Mouse (Mus musculus) kidney, postnatal 10 days (tissue): ENCODE data around the gene Tex36.

ENCODE experiments used
- DNase-seq: peaks from one replicate; pipeline ENCODE4 v3.0.0; 2021; ENCODE audit warnings: mixed read lengths

The Tex36 gene

GRCm38 (mm10) chr7:133583216-133583615, 18.7 kb downstream of the Tex36 start:
- DNase-seq: no peak

- no peak for DNase-seq
Measured at GRCm38 (mm10) chr7:133580296-133580640, 21.7 kb downstream of the Tex36 start.

- DNase-seq: no peak
Measured at GRCm38 (mm10) chr7:133579491-133580295, 22.3 kb downstream of the Tex36 start.

GRCm38 (mm10) chr7:133576825-133577224, 25.1 kb downstream of the Tex36 start:
- peak; percentile 21 for DNase-seq

GRCm38 (mm10) chr7:133576281-133576680, 25.7 kb downstream of the Tex36 start:
- no peak for DNase-seq

- DNase-seq: peak; percentile 14
Measured at GRCm38 (mm10) chr7:133571927-133572326, 30.0 kb downstream of the Tex36 start.

GRCm38 (mm10) chr7:133569194-133569880, 32.6 kb downstream of the Tex36 start:
- DNase-seq: peak; percentile 56

GRCm38 (mm10) chr7:133564600-133564999, 37.4 kb downstream of the Tex36 start:
- no peak for DNase-seq

DNA sequence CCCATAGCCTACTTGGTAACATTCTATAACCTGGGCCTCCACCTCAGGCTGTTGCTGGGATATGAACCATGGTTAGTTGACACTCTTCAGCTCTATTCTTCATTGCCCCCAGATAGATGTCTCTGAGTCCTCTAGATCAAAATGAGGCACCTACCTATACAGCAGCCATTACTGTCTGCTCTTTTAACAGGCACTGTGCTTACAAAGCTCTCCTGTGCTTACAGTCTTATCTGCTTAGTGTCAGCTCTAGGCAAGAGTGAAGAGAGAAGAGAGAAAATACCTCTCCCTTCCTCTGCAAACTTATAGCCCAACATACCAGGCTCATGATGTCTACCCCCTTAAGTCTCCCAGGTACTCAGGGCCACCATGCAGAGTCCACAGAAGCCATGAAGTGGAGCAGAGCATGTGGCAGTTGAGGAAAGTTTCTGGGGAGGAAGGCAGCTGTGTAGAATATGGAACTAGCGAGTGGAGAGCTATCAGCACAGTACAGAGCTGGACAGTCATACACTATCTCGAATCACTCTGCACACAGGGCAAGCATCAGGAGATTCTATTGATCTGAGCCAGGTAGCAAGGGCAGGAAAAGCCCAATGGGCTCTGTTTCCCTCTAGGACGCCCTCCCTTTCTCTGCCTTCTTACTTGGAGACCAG, 38.7 kb downstream of the Tex36 start:
- DNase-seq: no peak

- DNase-seq: peak; percentile 57
Measured at GRCm38 (mm10) chr7:133555786-133556492, 46.0 kb downstream of the Tex36 start.

DNA sequence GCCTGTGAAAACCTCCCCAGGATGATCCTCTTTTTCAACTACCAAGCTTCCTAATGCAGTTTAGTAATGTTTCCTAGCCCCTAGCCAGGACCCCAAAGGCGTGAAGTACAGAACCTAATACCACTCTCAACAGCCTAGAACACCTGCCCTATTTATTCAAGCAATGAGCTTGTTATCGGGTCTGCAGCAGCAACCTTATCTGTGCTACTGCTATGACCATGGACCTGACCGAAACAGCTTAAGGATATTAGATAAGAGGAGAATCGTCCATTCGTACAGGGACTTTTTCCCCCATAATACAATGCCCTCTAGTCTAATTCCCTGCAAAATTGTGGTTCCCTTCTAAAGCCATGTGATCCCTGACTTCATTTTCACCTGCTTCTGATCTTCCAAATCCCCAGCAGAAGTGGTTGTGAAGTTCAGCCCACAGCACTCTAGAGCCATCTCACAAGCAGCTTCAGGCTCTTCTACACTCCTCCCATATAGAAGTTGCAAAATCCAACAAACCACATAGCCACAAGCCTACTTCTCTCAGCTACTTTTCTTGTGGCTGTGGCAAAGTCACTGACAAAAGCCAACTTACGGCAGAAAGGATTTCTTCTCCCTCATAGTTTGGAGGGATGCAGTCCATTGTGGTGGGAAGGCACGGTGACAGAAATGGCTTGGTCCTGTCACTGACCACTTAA, 49.5 kb downstream of the Tex36 start:
- DNase-seq: no peak

DNA sequence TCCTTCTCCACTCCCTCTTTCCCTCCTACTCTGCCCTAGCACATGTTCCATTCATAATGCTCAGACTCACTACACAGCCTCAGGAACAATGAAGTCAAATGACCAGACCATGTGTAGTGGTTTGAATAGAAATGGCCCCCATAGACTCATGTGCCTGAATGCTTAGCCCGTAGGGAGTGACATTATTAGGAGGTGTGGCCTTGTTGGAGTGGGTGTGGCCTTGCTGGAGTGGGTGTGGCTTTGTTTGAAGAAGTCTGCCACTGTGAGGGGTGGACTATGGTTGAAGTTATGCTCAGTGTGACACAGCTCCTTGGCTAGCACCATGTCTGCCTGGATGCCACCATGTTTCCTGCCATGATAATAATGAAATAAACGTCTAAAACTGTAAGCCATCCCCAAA, 51.0 kb downstream of the Tex36 start:
- no peak for DNase-seq

- no peak for DNase-seq
Measured at GRCm38 (mm10) chr7:133548434-133548833, 53.5 kb downstream of the Tex36 start.

DNA sequence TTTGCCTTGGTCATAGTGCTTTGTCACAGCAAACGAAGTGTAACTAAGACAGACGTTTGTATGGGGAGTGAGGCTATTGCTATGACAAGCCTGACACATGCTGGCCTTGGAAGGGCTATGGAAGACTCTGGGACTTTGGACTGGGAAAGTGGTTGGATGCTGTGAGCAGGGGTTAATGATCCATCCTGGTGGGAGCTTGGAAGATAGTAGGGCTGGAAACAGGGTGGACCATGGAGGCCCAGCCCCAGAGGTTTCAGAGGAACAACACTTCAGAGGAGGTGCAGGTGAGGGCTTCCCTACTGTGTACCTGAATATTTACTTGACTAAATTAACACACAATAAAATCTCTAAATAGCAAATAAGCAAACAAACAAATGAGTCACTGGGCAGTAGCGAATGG, 56.3 kb downstream of the Tex36 start:
- DNase-seq: no peak

GRCm38 (mm10) chr7:133544966-133545365, 57.0 kb downstream of the Tex36 start:
- no peak for DNase-seq

DNA sequence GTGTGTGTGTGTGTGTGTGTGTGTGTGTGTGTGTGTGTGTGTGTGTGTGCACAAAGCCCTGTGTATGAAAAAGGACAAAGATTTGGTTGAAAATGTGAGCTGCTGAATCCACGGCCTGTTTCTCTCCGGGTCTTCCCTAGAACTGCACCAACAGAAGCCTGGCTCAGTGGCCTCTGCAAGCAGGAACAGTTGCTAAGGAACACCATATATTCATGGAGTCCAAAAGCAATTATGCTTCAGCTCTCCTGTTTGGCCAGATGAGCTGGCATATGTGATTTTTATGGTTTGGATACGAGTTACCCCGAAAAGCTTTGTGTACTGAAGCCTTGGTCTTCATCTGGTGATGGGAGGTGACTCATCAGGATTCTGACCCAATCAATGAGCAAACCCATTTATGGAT, 58.8 kb downstream of the Tex36 start:
- no peak for DNase-seq

DNA sequence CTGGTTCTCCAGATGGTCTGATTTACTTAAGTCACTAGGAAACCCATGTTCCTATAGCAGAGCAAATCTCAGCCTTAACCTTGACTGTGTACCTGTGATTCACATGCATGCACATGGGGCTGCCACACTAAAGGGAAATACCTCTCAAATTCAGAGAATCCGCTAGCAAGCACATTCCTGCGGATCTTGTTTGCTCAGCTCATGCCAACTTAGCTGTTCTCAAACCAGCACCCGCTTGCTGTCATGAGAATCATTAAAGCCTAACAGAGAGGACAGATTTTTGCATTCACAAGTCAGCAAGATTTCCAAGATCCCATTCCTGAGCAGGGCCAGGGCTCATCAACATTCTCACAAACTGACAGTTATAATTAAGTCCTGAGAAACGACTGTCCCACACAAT, 64.6 kb downstream of the Tex36 start:
- peak; percentile 27 for DNase-seq
